Mouse (Mus musculus) megakaryocyte, embryonic 14.5 days (primary cell): ENCODE results near the gene Sbk1.

ENCODE experiments used
- FLI1 ChIP-seq: IDR thresholded peaks from 2 replicates; pipeline ENCODE4 v1.6.1; 2012; ENCODE audit warnings: low read length, inconsistent platforms, mixed read lengths
- GATA1 ChIP-seq: IDR thresholded peaks from 3 replicates; pipeline ENCODE4 v1.6.1; 2012; ENCODE audit warnings: mixed read lengths, low read length, inconsistent platforms, borderline replicate concordance

DNA sequence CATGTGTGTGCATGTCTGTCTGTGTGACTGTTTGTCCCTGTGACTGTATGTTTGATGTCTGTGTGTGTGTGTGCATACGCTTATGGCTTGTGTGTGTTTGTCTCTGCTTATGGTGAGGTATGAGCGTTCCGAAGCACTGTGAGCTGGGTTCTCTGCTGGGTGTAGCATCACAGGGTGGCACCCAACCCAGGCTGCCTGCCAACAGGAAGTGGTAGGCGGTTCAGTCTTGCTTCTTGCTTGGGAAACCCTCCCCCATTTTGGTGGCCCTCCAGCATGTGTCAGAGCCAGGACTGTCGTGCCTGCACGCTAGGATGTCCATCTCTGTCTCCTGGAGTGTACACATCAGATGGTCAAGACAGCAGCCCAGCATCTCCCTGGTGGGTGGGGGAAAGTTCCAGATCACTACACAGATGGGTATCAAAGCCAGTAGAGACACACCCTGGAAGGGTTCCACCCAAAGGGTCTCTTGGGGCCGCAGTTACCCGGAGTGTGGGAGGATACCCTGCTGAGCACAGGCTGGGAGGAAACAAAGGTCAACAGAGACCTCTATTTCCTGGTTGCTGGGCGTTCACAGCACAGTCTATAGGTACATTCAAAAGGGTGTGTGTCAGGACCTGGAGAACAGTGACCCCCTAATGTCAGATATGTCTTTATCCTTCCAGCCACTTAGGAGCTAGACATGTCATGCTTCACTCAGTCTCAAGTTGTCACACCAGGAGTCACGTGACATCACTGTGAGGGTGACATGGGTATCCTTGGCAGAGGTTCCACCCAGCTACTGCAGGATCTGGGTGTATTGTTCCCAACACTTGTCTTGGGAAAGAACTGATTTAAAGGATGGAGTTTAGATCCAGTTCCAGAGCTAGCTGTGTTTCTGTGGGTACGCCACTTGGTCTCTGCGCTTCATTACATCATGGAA is 13.1 kb downstream of the Sbk1 start:
- TF ChIP-seq FLI1 = no peak
- no peak for TF ChIP-seq GATA1
